Mouse (Mus musculus): ENCODE data around the gene Dnmt3b. TPM values are rescaled to one million over a fixed set of nuclear protein-coding genes. Genes with fewer than 3 reads are reported as not detected.
"Not testable (repeated sequence)": the region's sequence is repeated elsewhere in the genome, so short reads cannot be mapped to it uniquely, and the experiment has no call there.

The Dnmt3b gene
- polyA plus RNA-seq, 1 experiment from 2014 or later, result 20.2 TPM

DNA sequence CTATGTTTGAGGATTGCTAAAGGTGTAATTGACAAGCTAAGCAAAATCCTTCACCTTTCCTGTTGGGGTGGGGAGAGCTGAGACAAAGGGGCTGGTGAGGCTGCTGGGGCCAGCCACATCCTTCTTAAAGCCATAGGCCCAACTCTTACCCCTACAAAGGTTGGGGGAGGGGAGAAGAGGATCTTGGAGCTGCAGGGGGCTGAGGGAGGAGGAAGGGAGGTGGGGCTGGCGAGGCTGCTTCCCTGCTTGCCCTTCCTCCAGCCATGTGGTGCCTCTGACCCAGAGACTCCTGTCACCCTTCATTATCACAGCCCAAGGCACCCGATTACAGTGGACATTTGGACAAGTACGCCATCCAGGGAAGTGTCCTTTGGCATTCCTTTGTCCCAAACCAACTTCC, 2.4 kb downstream of the Dnmt3b start:
- 53% methylated on average over 3 of the region's 3 CpGs for WGBS
- H3K9ac ChIP-seq (ENCODE audit: low read depth, low read length), result no peak overlapping the region
- peaks cover 25% of the 10 kb centered on the region for H3K4me1 ChIP-seq (ENCODE audit: control insufficient read depth, insufficient read depth, low read length)
- H3K27ac ChIP-seq (ENCODE audit: low read depth, low read length), result no peak overlapping the region
- no peaks in the 10 kb centered on the region; the same call in 1 of the 2 replicates for H3K27me3 ChIP-seq (ENCODE audit: control insufficient read depth, insufficient read depth, low read length)
- no peaks in the 10 kb centered on the region for H3K36me3 ChIP-seq (ENCODE audit: control insufficient read depth, insufficient read depth, low read length)
- no peak for ATAC-seq (ENCODE audit: low FRiP score, low TSS enrichment)
- no peaks in the 10 kb centered on the region for H3K9me3 ChIP-seq (ENCODE audit: control insufficient read depth, low read length)
- H3K4me2 ChIP-seq (replicated peaks; ENCODE audit: low read depth, low read length), result no peak overlapping the region
- H3K4me3 ChIP-seq (ENCODE audit: low read length), result no peak overlapping the region

DNA sequence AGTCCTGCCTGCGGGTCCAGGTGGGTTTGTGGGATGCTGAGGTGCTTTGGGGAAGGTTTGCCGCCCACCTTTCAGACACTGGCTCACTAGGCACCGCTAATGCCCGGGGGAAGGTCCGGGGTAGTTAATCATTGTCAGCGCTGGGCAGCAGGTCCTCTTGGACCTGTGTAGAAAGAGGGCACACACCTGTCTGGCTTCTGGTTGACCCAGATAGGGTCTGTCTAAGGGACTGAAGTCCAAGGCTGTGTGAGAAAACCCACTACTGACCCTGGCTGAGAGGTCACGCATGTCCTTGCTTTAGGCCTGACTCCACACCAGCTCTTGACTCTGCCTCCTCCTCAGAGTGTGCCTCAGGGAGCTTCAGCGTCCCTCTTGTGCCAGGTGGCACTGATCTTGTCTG, 8.4 kb downstream of the Dnmt3b start:
- WGBS, result 66% methylated on average over 6 of the region's 8 CpGs
- not testable (repeated sequence) for H3K4me2 ChIP-seq (replicated peaks; ENCODE audit: low read depth, low read length); H3K4me3 ChIP-seq (ENCODE audit: low read length); H3K27ac ChIP-seq (ENCODE audit: low read depth, low read length); H3K4me1 ChIP-seq (ENCODE audit: control insufficient read depth, insufficient read depth, low read length); ATAC-seq (ENCODE audit: low FRiP score, low TSS enrichment); H3K27me3 ChIP-seq (ENCODE audit: control insufficient read depth, insufficient read depth, low read length); H3K9me3 ChIP-seq (ENCODE audit: control insufficient read depth, low read length); H3K9ac ChIP-seq (ENCODE audit: low read depth, low read length)
- H3K36me3 ChIP-seq (ENCODE audit: control insufficient read depth, insufficient read depth, low read length), result peaks cover 12% of the 10 kb centered on the region; the same call in 1 of the 2 replicates

DNA sequence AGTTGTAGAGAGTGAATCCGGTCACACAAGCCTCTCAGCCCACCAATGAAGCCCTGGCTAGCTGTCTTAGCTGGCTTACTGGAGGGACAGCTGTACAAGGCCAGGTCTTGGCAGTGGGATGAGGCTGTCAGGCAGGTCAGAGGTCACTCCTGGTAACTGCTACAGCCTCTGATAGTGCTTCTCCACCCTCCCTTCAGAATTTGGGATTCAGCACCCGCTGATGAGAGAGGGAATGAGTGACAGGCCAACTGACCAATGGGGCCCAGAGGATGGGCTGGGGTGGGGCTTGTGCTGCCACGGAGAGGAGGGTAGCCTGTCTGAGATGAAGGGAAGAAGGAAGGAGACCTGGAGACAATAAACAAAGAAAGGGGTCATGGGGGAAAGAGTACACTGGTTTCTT, 11.4 kb downstream of the Dnmt3b start:
- H3K36me3 ChIP-seq (ENCODE audit: control insufficient read depth, insufficient read depth, low read length), result peaks cover 19% of the 10 kb centered on the region; the same call in 1 of the 2 replicates
- no peak overlapping the region for H3K9ac ChIP-seq (ENCODE audit: low read depth, low read length)
- ATAC-seq (ENCODE audit: low FRiP score, low TSS enrichment), result 0 out of 2 replicates have a peak, but pooled peaks have one; percentile 24
- no peak overlapping the region for H3K4me2 ChIP-seq (replicated peaks; ENCODE audit: low read depth, low read length)
- H3K27ac ChIP-seq (ENCODE audit: low read depth, low read length), result no peak overlapping the region
- H3K4me1 ChIP-seq (ENCODE audit: control insufficient read depth, insufficient read depth, low read length), result 0 out of 2 replicates have a peak, but pooled peaks cover 9% of the 10 kb centered on the region
- no peaks in the 10 kb centered on the region for H3K27me3 ChIP-seq (ENCODE audit: control insufficient read depth, insufficient read depth, low read length)
- no peak overlapping the region for H3K4me3 ChIP-seq (ENCODE audit: low read length)
- H3K9me3 ChIP-seq (ENCODE audit: control insufficient read depth, low read length), result no peaks in the 10 kb centered on the region
- 57% methylated on average over 3 of the region's 3 CpGs for WGBS

DNA sequence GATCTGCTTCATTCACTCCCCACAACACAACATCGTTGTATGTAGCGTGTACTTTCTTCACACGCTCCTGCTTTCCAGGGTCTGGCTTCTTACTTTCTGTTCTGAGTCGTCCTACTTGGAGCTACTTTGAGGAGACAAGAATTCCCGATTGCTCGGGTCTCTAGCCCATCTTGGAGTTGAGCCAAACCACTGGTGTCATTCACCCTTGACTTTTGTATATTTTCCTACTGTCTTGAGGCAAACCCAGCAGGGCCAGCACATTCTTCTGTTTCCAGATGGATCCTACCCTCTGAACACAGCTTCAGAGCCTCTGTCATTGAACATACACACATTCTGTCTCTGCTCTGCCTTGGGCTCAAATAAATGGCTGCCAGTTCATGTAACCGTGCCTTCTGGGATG, 16.2 kb downstream of the Dnmt3b start:
- H3K9me3 ChIP-seq (ENCODE audit: control insufficient read depth, low read length), result no peaks in the 10 kb centered on the region
- peaks cover 20% of the 10 kb centered on the region; the same call in 1 of the 2 replicates for H3K36me3 ChIP-seq (ENCODE audit: control insufficient read depth, insufficient read depth, low read length)
- no peaks in the 10 kb centered on the region for H3K27me3 ChIP-seq (ENCODE audit: control insufficient read depth, insufficient read depth, low read length)
- no peak for ATAC-seq (ENCODE audit: low FRiP score, low TSS enrichment)
- H3K27ac ChIP-seq (ENCODE audit: low read depth, low read length), result no peak overlapping the region
- no peaks in the 10 kb centered on the region for H3K4me1 ChIP-seq (ENCODE audit: control insufficient read depth, insufficient read depth, low read length)
- no peak overlapping the region for H3K4me2 ChIP-seq (replicated peaks; ENCODE audit: low read depth, low read length)
- H3K9ac ChIP-seq (ENCODE audit: low read depth, low read length), result no peak overlapping the region
- H3K4me3 ChIP-seq (ENCODE audit: low read length), result no peak overlapping the region
- 87% methylated on average over 7 of the region's 7 CpGs for WGBS

DNA sequence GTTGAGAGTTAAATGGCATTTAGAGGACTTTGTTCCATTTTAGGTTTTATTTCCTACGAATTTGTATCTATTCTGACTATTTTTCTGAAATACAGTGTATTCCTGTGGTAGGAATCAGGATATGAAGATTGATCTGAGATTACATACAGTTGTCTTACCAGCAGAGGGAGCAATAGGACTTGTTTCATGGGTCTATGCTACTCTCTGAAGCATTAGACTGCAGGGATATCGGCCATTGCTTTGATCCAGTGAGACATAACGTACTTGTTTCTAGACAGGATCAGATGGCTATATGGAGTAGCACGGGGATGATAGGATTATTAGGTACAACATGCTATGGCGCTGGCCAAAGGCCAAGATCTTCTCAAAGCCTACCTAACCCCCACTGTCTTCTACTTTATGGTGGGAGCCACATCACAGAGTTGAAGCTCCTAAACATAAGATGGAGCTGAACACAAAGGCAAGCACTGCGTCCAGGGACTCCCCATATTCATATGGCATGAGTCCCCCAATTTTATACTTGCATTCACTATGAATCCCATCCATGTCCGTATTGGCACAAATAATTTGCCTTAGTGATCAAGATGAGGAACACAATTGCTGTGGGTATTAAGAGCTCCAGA, 19.6 kb downstream of the Dnmt3b start:
- Histone ChIP-seq H3K36me3 (ENCODE audit: control insufficient read depth, insufficient read depth, low read length) (peaks cover 7% of the 10 kb centered on the region; the same call in 1 of the 2 replicates), H3K27me3 (ENCODE audit: control insufficient read depth, insufficient read depth, low read length) (no peaks in the 10 kb centered on the region), H3K27ac (ENCODE audit: low read depth, low read length) (no peak overlapping the region), H3K9ac (ENCODE audit: low read depth, low read length) (no peak overlapping the region), H3K9me3 (ENCODE audit: control insufficient read depth, low read length) (no peaks in the 10 kb centered on the region), H3K4me2 (replicated peaks; ENCODE audit: low read depth, low read length) (no peak overlapping the region), H3K4me3 (ENCODE audit: low read length) (no peak overlapping the region), H3K4me1 (ENCODE audit: control insufficient read depth, insufficient read depth, low read length) (no peaks in the 10 kb centered on the region)
- 0 out of 2 replicates have a peak, but pooled peaks have one; percentile 60 for ATAC-seq (ENCODE audit: low FRiP score, low TSS enrichment)
- 67% methylated on average over 7 of the region's 7 CpGs for WGBS

DNA sequence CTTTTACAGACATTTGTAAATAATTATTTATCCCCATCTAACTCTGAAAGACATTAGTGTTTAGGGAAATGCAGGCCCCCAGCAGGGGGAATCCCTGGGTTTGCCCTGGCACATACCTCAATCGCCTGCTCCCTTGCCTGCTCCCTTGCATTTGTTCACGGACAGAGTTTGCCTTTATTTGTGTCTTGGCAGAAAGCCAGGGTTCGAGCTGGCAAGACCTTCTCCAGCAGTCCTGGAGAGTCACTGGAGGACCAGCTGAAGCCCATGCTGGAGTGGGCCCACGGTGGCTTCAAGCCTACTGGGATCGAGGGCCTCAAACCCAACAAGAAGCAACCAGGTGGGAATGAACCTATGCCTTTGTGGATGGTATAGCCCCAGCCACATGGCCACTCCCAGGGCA, 20.9 kb downstream of the Dnmt3b start:
- Histone ChIP-seq H3K36me3 (ENCODE audit: control insufficient read depth, insufficient read depth, low read length) (peaks cover 7% of the 10 kb centered on the region; the same call in 1 of the 2 replicates), H3K27ac (ENCODE audit: low read depth, low read length) (no peak overlapping the region), H3K9me3 (ENCODE audit: control insufficient read depth, low read length) (no peaks in the 10 kb centered on the region), H3K27me3 (ENCODE audit: control insufficient read depth, insufficient read depth, low read length) (no peaks in the 10 kb centered on the region), H3K4me2 (replicated peaks; ENCODE audit: low read depth, low read length) (no peak overlapping the region), H3K4me1 (ENCODE audit: control insufficient read depth, insufficient read depth, low read length) (no peaks in the 10 kb centered on the region), H3K4me3 (ENCODE audit: low read length) (no peak overlapping the region), H3K9ac (ENCODE audit: low read depth, low read length) (no peak overlapping the region)
- no peak for ATAC-seq (ENCODE audit: low FRiP score, low TSS enrichment)
- WGBS, result 77% methylated on average over 5 of the region's 5 CpGs

DNA sequence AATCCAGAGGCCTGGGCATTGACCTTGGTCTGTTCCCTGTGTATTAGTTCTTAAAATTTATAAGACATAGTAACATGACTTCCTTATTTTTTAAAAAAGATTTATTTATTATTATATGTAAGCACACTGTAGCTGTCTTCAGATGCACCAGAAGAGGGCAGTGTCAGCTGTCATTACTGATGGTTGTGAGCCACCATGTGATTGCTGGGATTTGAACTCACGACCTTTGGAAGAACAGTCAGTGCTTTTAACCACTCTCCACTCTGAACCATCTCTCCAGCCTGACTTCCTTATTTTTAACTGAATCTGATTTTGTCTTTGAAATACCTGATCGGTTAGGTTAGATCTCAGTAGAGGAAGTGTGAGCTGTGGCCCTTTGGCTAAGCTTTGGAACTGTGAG, 23.4 kb downstream of the Dnmt3b start:
- H3K27me3 ChIP-seq (ENCODE audit: control insufficient read depth, insufficient read depth, low read length), result no peaks in the 10 kb centered on the region
- no peak overlapping the region for H3K4me3 ChIP-seq (ENCODE audit: low read length)
- no peak overlapping the region for H3K9ac ChIP-seq (ENCODE audit: low read depth, low read length)
- H3K4me2 ChIP-seq (replicated peaks; ENCODE audit: low read depth, low read length), result no peak overlapping the region
- ATAC-seq (ENCODE audit: low FRiP score, low TSS enrichment), result no peak
- H3K36me3 ChIP-seq (ENCODE audit: control insufficient read depth, insufficient read depth, low read length), result peaks cover 7% of the 10 kb centered on the region; the same call in 1 of the 2 replicates
- no peaks in the 10 kb centered on the region for H3K9me3 ChIP-seq (ENCODE audit: control insufficient read depth, low read length)
- 88% methylated on average over 2 of the region's 2 CpGs for WGBS
- no peak overlapping the region for H3K27ac ChIP-seq (ENCODE audit: low read depth, low read length)
- H3K4me1 ChIP-seq (ENCODE audit: control insufficient read depth, insufficient read depth, low read length), result no peaks in the 10 kb centered on the region

DNA sequence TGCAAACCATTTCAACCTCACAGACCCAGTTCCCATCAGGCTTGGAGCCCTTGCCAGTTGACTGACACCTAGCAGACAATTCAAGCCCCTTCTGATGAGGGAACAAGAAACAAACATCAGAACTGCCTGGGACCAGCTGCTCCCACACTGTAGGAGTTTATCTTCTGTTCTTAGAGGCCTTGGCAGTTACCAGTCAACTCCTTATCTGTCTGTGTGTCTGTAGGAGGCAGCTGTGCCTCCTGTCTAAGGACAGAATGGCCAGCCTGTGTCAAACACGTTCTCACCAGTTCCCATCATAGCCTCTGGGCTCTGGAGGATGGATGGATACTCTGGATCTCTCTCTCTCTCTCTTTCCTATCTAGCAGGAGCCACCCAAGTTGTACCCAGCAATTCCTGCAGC, 26.1 kb downstream of the Dnmt3b start:
- not testable (repeated sequence) for H3K4me2 ChIP-seq (replicated peaks; ENCODE audit: low read depth, low read length); H3K27ac ChIP-seq (ENCODE audit: low read depth, low read length); H3K27me3 ChIP-seq (ENCODE audit: control insufficient read depth, insufficient read depth, low read length); H3K36me3 ChIP-seq (ENCODE audit: control insufficient read depth, insufficient read depth, low read length); ATAC-seq (ENCODE audit: low FRiP score, low TSS enrichment); H3K4me3 ChIP-seq (ENCODE audit: low read length); H3K9ac ChIP-seq (ENCODE audit: low read depth, low read length); H3K9me3 ChIP-seq (ENCODE audit: control insufficient read depth, low read length); H3K4me1 ChIP-seq (ENCODE audit: control insufficient read depth, insufficient read depth, low read length)
- WGBS, result 85% methylated on average over 1 of the region's 1 CpGs

DNA sequence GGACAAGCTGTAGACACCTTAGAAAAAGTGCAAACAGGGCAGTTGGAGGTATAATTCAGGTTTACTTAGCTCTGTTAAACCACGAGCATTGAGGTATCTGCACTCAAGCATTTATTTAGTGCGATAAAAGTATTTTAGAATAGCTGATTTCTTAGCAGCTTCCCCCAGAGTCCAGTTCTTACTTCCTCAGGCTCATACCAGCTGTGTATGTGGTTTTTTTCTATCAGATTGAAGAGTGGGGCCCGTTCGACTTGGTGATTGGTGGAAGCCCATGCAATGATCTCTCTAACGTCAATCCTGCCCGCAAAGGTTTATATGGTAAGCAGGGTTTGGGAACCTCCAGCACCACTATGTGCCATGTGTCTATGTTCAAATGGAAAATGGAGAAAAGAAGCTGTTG, 27.7 kb downstream of the Dnmt3b start:
- ATAC-seq (ENCODE audit: low FRiP score, low TSS enrichment), result no peak
- 93% methylated on average over 6 of the region's 6 CpGs for WGBS
- Histone ChIP-seq H3K27ac (ENCODE audit: low read depth, low read length) (no peak overlapping the region), H3K9me3 (ENCODE audit: control insufficient read depth, low read length) (no peaks in the 10 kb centered on the region), H3K4me1 (ENCODE audit: control insufficient read depth, insufficient read depth, low read length) (no peaks in the 10 kb centered on the region), H3K4me2 (replicated peaks; ENCODE audit: low read depth, low read length) (no peak overlapping the region), H3K27me3 (ENCODE audit: control insufficient read depth, insufficient read depth, low read length) (no peaks in the 10 kb centered on the region), H3K9ac (ENCODE audit: low read depth, low read length) (no peak overlapping the region), H3K4me3 (ENCODE audit: low read length) (no peak overlapping the region), H3K36me3 (ENCODE audit: control insufficient read depth, insufficient read depth, low read length) (peaks cover 9% of the 10 kb centered on the region; the same call in 1 of the 2 replicates)

Measured in kidney, embryonic 14.5 days (tissue).